Mouse (Mus musculus): ENCODE results near the gene Alpl. TPM values are rescaled to one million over a fixed set of nuclear protein-coding genes. Genes with fewer than 3 reads are reported as not detected.

The Alpl gene
- total RNA-seq, 2 experiments from 2014 or later: 7.4 to 8.8 TPM

DNA sequence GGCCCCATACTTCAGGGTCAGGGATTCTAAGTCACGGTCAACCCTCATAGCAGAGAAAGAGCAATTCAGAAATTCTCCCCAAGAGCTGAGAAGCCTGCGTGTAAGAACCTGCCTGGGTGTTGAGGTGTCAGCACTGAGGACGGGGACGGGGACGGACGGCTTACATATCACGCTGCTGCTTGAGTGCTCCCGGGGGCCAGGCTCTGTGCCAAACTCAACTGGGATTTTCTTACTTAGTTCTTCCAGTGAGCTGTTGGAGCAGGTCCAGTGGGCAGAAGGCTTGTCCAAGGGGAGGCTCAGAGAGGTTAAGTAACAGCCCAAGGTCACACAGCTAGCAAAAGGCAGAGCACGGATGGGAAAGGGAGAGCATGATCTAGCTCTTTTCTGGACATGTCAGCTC lies 44.5 kb downstream of the Alpl start:
- DNase-seq (ENCODE audit: extremely low spot score in 1 of 2, low spot score in 2 of 2): peak in 1 of 2 experiments; percentile 62
- intact Hi-C loops (cut with DNase I): no loop called here

DNA sequence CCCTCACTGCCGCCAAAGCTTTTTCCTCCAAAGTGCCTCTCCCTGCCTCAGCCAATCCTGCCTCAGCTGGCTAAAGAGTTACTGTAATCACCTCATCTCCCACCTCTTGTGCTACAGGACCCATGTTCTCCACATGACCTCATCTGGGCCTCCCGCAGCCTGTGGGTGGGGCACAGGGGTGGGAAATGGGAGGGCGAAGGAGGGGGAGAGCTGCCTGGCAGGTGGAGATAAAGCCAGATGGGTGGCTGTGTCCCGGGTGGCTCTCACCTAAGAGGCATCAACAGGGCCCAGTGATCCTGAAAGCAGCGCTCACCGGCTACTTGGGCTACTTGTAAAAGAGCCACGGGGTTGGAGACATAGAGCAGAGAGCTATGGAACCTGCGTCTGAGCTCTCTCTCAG lies 44.9 kb downstream of the Alpl start:
- intact Hi-C loops (cut with DNase I): no loop called here
- DNase-seq (ENCODE audit: extremely low spot score in 1 of 2, low spot score in 2 of 2): no peak

DNA sequence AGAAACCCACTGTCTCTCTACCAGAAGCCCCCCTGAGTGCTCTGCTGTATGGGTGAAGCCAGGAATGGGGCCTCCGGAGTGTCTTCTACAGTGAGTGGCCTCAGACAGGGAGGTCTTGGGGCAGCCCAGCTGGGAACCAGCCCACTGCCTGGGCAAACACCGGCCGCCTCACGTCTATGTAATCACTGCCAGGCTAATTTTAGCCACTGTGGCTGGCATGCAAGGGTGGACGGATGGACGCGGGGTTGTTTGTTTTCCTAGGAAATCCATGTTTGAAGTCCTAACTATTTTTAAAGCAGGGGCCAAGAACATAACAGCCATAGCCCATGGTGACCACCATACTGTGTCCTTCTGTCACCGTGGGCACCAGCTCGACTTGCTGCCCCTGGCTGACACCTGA lies 46.1 kb downstream of the Alpl start:
- intact Hi-C loops (cut with DNase I): no loop called here

DNA sequence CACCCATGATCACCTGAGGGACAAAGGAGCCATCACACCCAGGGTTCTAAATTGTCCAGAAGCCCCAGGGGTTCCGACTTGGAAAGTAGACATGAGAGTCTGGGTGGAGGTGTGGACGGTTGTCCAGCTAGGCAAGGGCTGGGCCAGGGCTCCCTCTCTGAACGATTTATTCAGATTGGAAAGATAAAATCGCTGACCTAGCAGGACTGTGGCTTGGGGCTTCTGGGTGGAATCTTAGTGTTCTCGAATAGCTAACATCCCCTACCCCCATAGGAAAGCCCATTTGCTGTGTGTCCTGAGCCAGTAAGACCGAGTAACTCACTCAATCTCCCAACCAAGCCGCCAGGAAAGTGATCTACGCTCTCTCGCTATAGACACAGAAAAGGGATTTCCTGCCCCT lies 46.5 kb downstream of the Alpl start:
- intact Hi-C loops (cut with DNase I): no loop called here
- no peak for DNase-seq (ENCODE audit: extremely low spot score in 1 of 2, low spot score in 2 of 2)

More for the DNA sequence above, 46.1 kb downstream of the Alpl start:
- no peak for DNase-seq (ENCODE audit: extremely low spot score in 1 of 2, low spot score in 2 of 2)

DNA sequence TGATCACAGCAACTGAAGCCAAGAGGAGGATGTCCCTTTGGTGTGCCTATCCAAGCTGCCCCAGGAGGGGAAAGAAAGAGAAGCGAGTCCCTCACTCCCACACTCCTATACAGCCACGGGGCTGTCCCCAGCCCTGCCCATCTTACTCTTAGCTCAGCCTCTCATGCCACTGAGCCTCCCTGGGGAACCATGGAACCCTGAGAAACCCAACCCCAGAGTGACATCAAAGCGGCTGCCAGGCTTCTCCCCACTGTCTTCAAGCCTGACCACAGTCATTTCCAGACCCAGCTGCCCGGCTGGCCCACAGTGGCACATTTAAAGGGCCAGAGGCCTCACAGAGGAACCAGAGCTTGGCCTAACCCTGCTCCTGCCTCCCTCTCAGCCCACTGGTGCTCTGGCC lies 47.5 kb downstream of the Alpl start:
- intact Hi-C loops (cut with DNase I): no loop called here
- no peak for DNase-seq (ENCODE audit: extremely low spot score in 1 of 2, low spot score in 2 of 2)

DNA sequence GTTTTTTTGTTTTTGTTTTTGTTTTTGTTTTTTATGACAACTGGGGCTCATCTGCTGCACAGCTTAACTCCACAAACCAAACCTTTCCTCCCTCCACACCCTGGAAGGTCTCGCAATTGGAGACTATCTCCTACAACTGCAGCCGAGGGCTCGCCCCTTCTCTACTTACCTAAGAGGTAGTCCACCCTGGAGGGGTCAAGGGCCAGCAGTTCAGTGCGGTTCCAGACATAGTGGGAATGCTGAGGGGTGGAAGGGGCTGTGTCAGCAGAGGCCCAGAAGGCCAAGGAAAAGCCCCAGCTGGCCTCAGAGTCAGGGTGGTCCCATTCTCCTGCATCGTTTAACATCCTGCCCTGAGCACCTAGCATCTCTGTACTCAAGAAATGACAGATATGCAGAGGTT lies 48.6 kb downstream of the Alpl start:
- DNase-seq (ENCODE audit: extremely low spot score in 1 of 2, low spot score in 2 of 2): no peak
- intact Hi-C loops (cut with DNase I): no loop called here

GRCm38 (mm10) chr4:137747091-137747490 lies 49.1 kb downstream of the Alpl start:
- intact Hi-C loops (cut with DNase I): no loop called here
- DNase-seq (ENCODE audit: extremely low spot score in 1 of 2, low spot score in 2 of 2): no peak

DNA sequence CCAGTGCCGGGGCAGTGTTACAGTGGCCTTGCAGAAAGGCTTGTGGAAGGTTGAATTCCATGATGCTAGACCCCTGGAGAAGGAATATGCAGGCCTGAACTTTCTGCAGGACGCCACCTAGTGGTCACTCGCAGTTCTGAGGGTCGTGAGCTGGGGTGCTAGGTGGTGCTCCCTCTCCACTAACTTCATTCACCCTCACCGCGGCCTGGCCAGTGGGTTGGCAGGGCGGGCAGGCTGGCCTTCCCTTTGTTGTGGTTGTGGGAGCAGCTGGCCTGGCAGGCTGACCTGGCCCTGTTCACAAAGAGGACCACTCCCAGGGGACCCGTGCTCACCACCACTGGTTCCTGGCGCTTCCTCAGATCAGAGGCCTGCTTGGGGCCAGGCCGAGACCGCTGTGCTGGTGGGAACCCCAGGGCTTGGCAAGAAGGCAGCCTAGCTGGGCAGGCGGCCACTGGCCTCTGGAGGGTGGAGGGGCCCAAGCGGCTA lies 51.7 kb downstream of the Alpl start:
- intact Hi-C loops (cut with DNase I): no loop called here
- DNase-seq (ENCODE audit: extremely low spot score in 1 of 2, low spot score in 2 of 2): peak in 1 of 2 experiments; percentile 66

GRCm38 (mm10) chr4:137743791-137744190 lies 52.4 kb downstream of the Alpl start:
- no peak for DNase-seq (ENCODE audit: extremely low spot score in 1 of 2, low spot score in 2 of 2)
- intact Hi-C loops (cut with DNase I): no loop called here

DNA sequence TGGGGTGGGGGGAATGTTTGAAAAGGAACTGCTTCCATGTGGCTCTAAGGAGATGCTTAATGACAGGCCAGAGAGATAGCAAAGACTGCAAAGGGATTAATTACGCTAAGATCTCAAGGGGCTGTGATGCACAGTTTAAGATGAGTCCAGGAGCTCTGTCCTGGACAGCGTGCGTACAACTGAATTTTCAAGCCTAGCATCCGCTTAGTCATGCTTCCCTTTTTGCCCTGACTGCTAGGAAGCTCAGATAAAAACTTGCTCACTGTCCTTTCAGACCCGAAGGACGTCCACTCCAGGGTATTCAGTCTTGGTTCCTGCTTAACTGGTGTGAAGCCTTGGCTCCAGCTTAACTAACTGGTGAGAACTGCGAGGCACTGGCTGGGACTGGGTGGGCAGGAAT lies 55.8 kb downstream of the Alpl start:
- DNase-seq (ENCODE audit: extremely low spot score in 1 of 2, low spot score in 2 of 2): no peak
- intact Hi-C loops (cut with DNase I): no loop called here

- intact Hi-C loops (cut with DNase I): loop anchor here (5.0 kb wide), 1 partner anchor 208 kb away; no protein-coding TSS in a partner anchor
- DNase-seq (ENCODE audit: extremely low spot score in 1 of 2, low spot score in 2 of 2): no peak
These were observed 56.8 kb downstream of the Alpl start for GRCm38 (mm10) chr4:137739151-137739923.

DNA sequence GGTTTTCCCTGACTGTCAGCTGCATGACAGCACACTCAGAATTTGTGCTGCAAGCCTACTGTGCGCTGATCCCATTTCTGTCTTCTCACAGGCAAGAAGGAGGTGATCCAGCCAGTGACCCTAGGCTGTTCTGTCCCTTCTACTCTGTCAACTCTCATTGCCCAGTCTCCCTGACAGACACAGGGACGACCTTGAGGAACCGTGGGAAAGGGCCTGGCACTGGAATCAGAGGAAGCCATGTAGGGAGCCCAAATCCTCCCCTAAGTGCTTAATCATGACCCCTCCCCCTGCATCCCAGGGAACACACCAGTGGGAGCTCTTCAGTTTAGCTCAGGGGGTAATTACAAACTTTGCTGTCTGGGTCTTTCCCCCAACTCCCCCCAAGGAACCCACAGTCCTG lies 58.4 kb downstream of the Alpl start:
- DNase-seq (ENCODE audit: extremely low spot score in 1 of 2, low spot score in 2 of 2): no peak
- intact Hi-C loops (cut with DNase I): loop anchor here (5.0 kb wide), 1 partner anchor 210 kb away; no protein-coding TSS in a partner anchor

GRCm38 (mm10) chr4:137736220-137736701 lies 59.9 kb downstream of the Alpl start:
- no peak for DNase-seq (ENCODE audit: extremely low spot score in 1 of 2, low spot score in 2 of 2)
- intact Hi-C loops (cut with DNase I): loop anchor here (5.0 kb wide), 1 partner anchor 211 kb away; no protein-coding TSS in a partner anchor

DNA sequence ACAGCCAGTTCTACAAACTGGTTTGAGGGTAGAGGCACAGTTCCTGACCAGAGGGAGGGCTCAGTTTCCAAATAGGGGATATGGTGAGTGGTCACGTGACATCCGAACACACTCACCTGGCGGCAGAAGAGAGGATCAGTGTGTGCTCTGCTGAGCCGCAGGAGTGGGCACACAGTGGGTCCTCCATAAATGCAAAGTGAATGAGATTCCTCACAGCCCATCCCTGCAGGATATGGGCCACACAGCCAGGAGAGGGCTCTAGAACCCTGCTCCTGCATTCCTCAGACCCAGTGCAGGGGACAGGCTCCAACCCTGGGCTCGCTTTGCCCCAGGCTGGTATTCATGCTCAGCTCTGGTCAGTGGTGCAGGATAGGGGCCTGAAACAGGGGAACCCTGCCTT lies 62.7 kb downstream of the Alpl start:
- no peak for DNase-seq (ENCODE audit: extremely low spot score in 1 of 2, low spot score in 2 of 2)
- intact Hi-C loops (cut with DNase I): no loop called here

GRCm38 (mm10) chr4:137732962-137733361 lies 63.2 kb downstream of the Alpl start:
- DNase-seq (ENCODE audit: extremely low spot score in 1 of 2, low spot score in 2 of 2): no peak
- intact Hi-C loops (cut with DNase I): no loop called here

DNA sequence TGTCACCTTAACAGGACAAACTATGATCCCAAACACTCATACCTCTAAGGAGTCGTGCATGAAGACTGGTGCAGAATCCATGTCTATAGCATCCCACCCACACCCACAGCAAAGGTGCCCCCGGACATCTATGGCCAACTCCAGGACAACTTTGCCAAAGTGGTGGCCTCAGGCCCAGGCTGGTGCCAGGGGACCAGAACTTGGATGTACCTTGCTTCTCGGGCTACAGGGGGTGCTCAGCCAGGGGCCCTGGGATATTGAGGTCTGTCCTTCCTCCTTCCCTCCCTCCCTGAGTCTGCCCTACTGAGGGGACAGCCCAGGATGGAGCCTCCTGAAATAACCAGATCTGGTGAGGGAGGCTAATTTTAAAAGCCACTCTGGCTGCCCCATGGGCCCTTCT lies 63.8 kb downstream of the Alpl start:
- no peak for DNase-seq (ENCODE audit: extremely low spot score in 1 of 2, low spot score in 2 of 2)
- intact Hi-C loops (cut with DNase I): no loop called here

DNA sequence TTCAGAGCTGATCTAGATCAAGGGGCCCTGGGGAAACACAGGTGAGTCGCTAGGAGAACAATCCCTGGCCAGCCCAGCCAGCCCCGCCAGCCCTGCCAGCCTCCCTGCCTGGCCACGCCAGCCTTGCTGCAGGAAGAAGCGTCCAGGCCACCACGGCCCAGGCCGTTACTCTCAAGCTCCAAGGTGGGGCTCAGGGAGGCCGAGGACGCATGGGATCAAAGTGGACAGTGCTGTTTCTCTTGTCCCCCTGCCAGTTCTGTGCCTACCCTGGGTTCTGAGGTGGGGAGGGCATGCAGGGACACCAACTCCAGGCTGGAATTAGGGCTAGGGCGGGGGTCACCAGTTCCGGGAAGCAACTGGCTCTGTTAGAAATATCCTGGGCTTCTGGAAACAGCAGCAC lies 64.3 kb downstream of the Alpl start:
- no peak for DNase-seq (ENCODE audit: extremely low spot score in 1 of 2, low spot score in 2 of 2)
- intact Hi-C loops (cut with DNase I): loop anchor here (2.0 kb wide), 2 partner anchors 65 to 105 kb away; partner anchors contain the start of gene Alpl

GRCm38 (mm10) chr4:137730757-137731156 lies 65.4 kb downstream of the Alpl start:
- DNase-seq (ENCODE audit: extremely low spot score in 1 of 2, low spot score in 2 of 2): no peak

GRCm38 (mm10) chr4:137730134-137730533 lies 66.0 kb downstream of the Alpl start:
- peak; percentile 88 to 89 for DNase-seq (ENCODE audit: extremely low spot score in 1 of 2, low spot score in 2 of 2)
- intact Hi-C loops (cut with DNase I): loop anchor here (2.0 kb wide), 2 partner anchors 67 to 107 kb away; partner anchors contain the start of gene Alpl

More at GRCm38 (mm10) chr4:137730757-137731156, 65.4 kb downstream of the Alpl start:
- intact Hi-C loops (cut with DNase I): loop anchor here (2.0 kb wide), 2 partner anchors 66 to 106 kb away; partner anchors contain the start of gene Alpl

- DNase-seq (ENCODE audit: extremely low spot score in 1 of 2, low spot score in 2 of 2): no peak
- intact Hi-C loops (cut with DNase I): no loop called here
These were observed 66.9 kb downstream of the Alpl start for GRCm38 (mm10) chr4:137729155-137729855.

All from left cerebral cortex, postnatal 10 days (tissue).